Mouse (Mus musculus): ENCODE results near the gene Enox2. TPM values are rescaled to one million over a fixed set of nuclear protein-coding genes. Genes with fewer than 3 reads are reported as not detected.
A peak's percentile ranks its signal among the peaks of the same experiment; 100 is the strongest.

Gene Enox2
- total and polyA plus RNA-seq, 2 experiments: 3.8 to 10.6 TPM

DNA sequence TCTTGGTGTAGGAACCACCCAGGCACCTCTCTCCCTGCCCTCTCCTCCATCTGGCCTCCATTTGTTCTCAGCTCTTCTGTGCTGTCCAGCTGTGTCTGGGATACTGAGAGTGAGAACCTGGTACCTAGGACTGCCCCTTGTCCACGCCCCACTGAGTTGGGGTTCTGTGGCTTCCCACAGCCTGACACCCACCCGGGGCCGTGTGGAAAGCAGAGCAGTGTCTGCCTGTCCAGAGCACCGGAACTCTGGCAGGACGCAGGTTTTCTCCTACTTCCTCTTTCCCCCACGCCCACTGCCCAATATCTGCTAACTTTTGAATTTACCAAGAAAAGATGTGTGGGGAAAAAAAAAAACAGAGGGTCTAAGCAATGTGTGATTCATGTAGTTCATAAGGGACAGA, 213.0 kb downstream of the Enox2 start:
- DNase-seq (ENCODE audit: extremely low read depth, low read depth, low spot score): no peak
- H3K9ac ChIP-seq (ENCODE audit: low read depth, low read length): no peak overlapping the region
- peaks cover 5% of the 10 kb centered on the region for H3K4me1 ChIP-seq (ENCODE audit: control insufficient read depth, insufficient read depth, low read length)
- no peak overlapping the region for H3K27ac ChIP-seq (replicated peaks; ENCODE audit: insufficient read depth, low read depth, low read length)
- no peaks in the 10 kb centered on the region for H3K79me2 ChIP-seq (ENCODE audit: control insufficient read depth, insufficient read depth, low read length)
- TF ChIP-seq CTCF (IDR thresholded peaks at IDR 0.05; ENCODE audit: low read depth, low read length) (no peak), POLR2A (IDR thresholded peaks at IDR 0.05; ENCODE audit: extremely low read depth, insufficient read depth, low read length) (no peak)
- H3K36me3 ChIP-seq (ENCODE audit: control insufficient read depth, insufficient read depth, low read length): no peaks in the 10 kb centered on the region
- H3K4me3 ChIP-seq (ENCODE audit: insufficient read depth, low read depth, low read length): no peak overlapping the region
- WGBS: 76% methylated on average over 6 of the region's 6 CpGs
- no peaks in the 10 kb centered on the region for H3K27me3 ChIP-seq (ENCODE audit: control insufficient read depth, insufficient read depth, low read length)

GRCm38 (mm10) chrX:49073563-49073962, 214.5 kb downstream of the Enox2 start:
- 28% methylated on average over 3 of the region's 3 CpGs for WGBS
- no peaks in the 10 kb centered on the region for H3K79me2 ChIP-seq (ENCODE audit: control insufficient read depth, insufficient read depth, low read length)
- TF ChIP-seq POLR2A (IDR thresholded peaks at IDR 0.05; ENCODE audit: extremely low read depth, insufficient read depth, low read length): no peak
- no peak for TF ChIP-seq CTCF (IDR thresholded peaks at IDR 0.05; ENCODE audit: low read depth, low read length)
- peaks cover 5% of the 10 kb centered on the region for H3K4me1 ChIP-seq (ENCODE audit: control insufficient read depth, insufficient read depth, low read length)
- H3K27me3 ChIP-seq (ENCODE audit: control insufficient read depth, insufficient read depth, low read length): no peaks in the 10 kb centered on the region
- H3K4me3 ChIP-seq (ENCODE audit: insufficient read depth, low read depth, low read length): no peak overlapping the region
- no peak overlapping the region for H3K27ac ChIP-seq (replicated peaks; ENCODE audit: insufficient read depth, low read depth, low read length)
- no peak overlapping the region for H3K9ac ChIP-seq (ENCODE audit: low read depth, low read length)
- no peaks in the 10 kb centered on the region for H3K36me3 ChIP-seq (ENCODE audit: control insufficient read depth, insufficient read depth, low read length)
- DNase-seq (ENCODE audit: extremely low read depth, low read depth, low spot score): peak; percentile 12

DNA sequence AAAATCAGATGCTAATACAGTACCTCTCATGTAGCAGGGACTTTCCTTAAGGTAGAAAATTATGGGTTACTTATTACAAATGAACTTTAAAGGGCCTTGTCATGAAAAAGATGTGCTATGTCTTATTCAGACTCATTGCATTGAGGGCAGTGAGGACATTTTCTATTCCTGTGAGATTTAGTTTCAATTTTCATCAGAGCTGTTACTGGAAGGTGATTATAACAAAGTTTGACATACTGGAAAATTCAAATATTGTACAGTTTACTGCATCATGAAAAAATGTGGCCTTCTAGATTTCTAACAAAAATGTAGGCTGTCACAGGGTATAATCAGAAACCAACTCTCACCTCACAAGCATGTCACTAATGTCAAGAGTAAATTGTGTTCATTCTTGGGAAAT, 242.9 kb downstream of the Enox2 start:
- H3K9ac ChIP-seq (ENCODE audit: low read depth, low read length): no peak overlapping the region
- H3K4me1 ChIP-seq (ENCODE audit: control insufficient read depth, insufficient read depth, low read length): no peaks in the 10 kb centered on the region
- TF ChIP-seq POLR2A (IDR thresholded peaks at IDR 0.05; ENCODE audit: extremely low read depth, insufficient read depth, low read length) (no peak), CTCF (IDR thresholded peaks at IDR 0.05; ENCODE audit: low read depth, low read length) (no peak)
- no peak overlapping the region for H3K27ac ChIP-seq (replicated peaks; ENCODE audit: insufficient read depth, low read depth, low read length)
- no peak for DNase-seq (ENCODE audit: extremely low read depth, low read depth, low spot score)
- H3K27me3 ChIP-seq (ENCODE audit: control insufficient read depth, insufficient read depth, low read length): no peaks in the 10 kb centered on the region
- no peak overlapping the region for H3K4me3 ChIP-seq (ENCODE audit: insufficient read depth, low read depth, low read length)
- no peaks in the 10 kb centered on the region for H3K79me2 ChIP-seq (ENCODE audit: control insufficient read depth, insufficient read depth, low read length)
- H3K36me3 ChIP-seq (ENCODE audit: control insufficient read depth, insufficient read depth, low read length): no peaks in the 10 kb centered on the region; the same call in 1 of the 2 replicates

- WGBS: 88% methylated on average over 5 of the region's 5 CpGs
- no peak for DNase-seq (ENCODE audit: extremely low read depth, low read depth, low spot score)
Observed at GRCm38 (mm10) chrX:49009746-49010145, 278.3 kb downstream of the Enox2 start.

DNA sequence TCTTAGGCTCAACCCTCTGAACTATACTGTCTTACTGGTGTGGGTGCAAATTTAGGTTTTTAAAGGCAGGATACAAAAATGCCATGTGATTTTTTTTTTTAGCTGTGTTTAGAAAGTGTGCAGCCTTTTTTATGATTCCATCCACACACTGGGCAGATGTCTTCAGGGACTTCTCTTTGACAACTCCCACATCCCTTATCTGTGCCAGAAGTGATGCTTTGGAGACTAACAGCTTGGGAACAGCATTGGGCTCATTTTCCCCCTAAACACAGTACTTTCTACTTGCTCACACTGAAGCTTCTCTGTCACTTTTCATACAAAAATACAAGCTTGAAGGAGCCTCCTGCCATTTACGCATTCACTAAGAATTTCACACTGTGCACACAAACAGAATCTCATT, 282.4 kb downstream of the Enox2 start:
- H3K4me1 ChIP-seq (ENCODE audit: control insufficient read depth, insufficient read depth, low read length): no peaks in the 10 kb centered on the region
- no peak for DNase-seq (ENCODE audit: extremely low read depth, low read depth, low spot score)
- H3K36me3 ChIP-seq (ENCODE audit: control insufficient read depth, insufficient read depth, low read length): no peaks in the 10 kb centered on the region
- no peak overlapping the region for H3K27ac ChIP-seq (replicated peaks; ENCODE audit: insufficient read depth, low read depth, low read length)
- TF ChIP-seq CTCF (IDR thresholded peaks at IDR 0.05; ENCODE audit: low read depth, low read length) (no peak), POLR2A (IDR thresholded peaks at IDR 0.05; ENCODE audit: extremely low read depth, insufficient read depth, low read length) (no peak)
- H3K79me2 ChIP-seq (ENCODE audit: control insufficient read depth, insufficient read depth, low read length): no peaks in the 10 kb centered on the region
- H3K4me3 ChIP-seq (ENCODE audit: insufficient read depth, low read depth, low read length): no peak overlapping the region
- no peaks in the 10 kb centered on the region for H3K27me3 ChIP-seq (ENCODE audit: control insufficient read depth, insufficient read depth, low read length)
- WGBS: 100% methylated on average over 1 of the region's 1 CpGs
- H3K9ac ChIP-seq (ENCODE audit: low read depth, low read length): no peak overlapping the region

More at GRCm38 (mm10) chrX:49009746-49010145, 278.3 kb downstream of the Enox2 start:
- Histone ChIP-seq H3K27ac (replicated peaks; ENCODE audit: insufficient read depth, low read depth, low read length) (no peak overlapping the region), H3K79me2 (ENCODE audit: control insufficient read depth, insufficient read depth, low read length) (no peaks in the 10 kb centered on the region), H3K27me3 (ENCODE audit: control insufficient read depth, insufficient read depth, low read length) (no peaks in the 10 kb centered on the region), H3K4me3 (ENCODE audit: insufficient read depth, low read depth, low read length) (no peak overlapping the region), H3K4me1 (ENCODE audit: control insufficient read depth, insufficient read depth, low read length) (no peaks in the 10 kb centered on the region), H3K9ac (ENCODE audit: low read depth, low read length) (no peak overlapping the region), H3K36me3 (ENCODE audit: control insufficient read depth, insufficient read depth, low read length) (no peaks in the 10 kb centered on the region; the same call in 1 of the 2 replicates)
- no peak for TF ChIP-seq POLR2A (IDR thresholded peaks at IDR 0.05; ENCODE audit: extremely low read depth, insufficient read depth, low read length)
- TF ChIP-seq CTCF (IDR thresholded peaks at IDR 0.05; ENCODE audit: low read depth, low read length): no peak

DNA sequence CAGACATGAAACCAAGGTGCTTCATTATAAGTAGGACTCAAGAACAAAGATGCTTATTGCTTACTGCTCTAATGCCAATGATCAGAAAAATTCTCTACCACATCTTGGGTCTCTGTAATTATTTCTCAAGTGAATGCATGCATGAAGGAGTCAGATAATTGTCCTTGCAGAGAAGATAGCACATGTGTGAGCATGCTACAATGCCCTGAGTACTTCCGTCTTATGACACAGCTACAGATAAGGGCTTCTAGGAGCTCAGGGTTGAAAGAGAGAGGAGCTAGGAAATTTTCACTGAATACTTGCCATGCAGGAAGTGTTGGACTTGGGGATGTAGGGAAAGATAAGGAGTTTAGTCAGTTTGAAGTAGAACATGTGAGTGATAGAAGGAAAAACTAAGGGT, 285.2 kb downstream of the Enox2 start:
- Histone ChIP-seq H3K4me1 (ENCODE audit: control insufficient read depth, insufficient read depth, low read length) (no peaks in the 10 kb centered on the region), H3K27me3 (ENCODE audit: control insufficient read depth, insufficient read depth, low read length) (no peaks in the 10 kb centered on the region), H3K9ac (ENCODE audit: low read depth, low read length) (no peak overlapping the region), H3K79me2 (ENCODE audit: control insufficient read depth, insufficient read depth, low read length) (no peaks in the 10 kb centered on the region), H3K36me3 (ENCODE audit: control insufficient read depth, insufficient read depth, low read length) (no peaks in the 10 kb centered on the region), H3K27ac (replicated peaks; ENCODE audit: insufficient read depth, low read depth, low read length) (no peak overlapping the region), H3K4me3 (ENCODE audit: insufficient read depth, low read depth, low read length) (no peak overlapping the region)
- no peak for DNase-seq (ENCODE audit: extremely low read depth, low read depth, low spot score)
- TF ChIP-seq POLR2A (IDR thresholded peaks at IDR 0.05; ENCODE audit: extremely low read depth, insufficient read depth, low read length) (no peak), CTCF (IDR thresholded peaks at IDR 0.05; ENCODE audit: low read depth, low read length) (no peak)
- 92% methylated on average over 1 of the region's 1 CpGs for WGBS

Measured in liver, adult 2 months (tissue).